Mouse (Mus musculus) brain, embryonic 14.5 days (tissue): ENCODE measurements at regions not wholly inside any gene's neighbourhood (a gene's known extent, or its start where the extent isn't known, plus 50 kb on each side); places are given as distances from the start of the nearest gene placed in this dataset.
"Not testable (repeated sequence)": the region's sequence is repeated elsewhere in the genome, so short reads cannot be mapped to it uniquely, and the experiment has no call there.

Source experiments
- DNase-seq: peaks from one replicate; pipeline ENCODE4 v3.0.0-alpha.2; 2011; ENCODE audit warnings: low read depth
- CTCF ChIP-seq: fragments of 200-500 bp; IDR thresholded peaks from 2 replicates; pipeline ENCODE4 v1.5.1; 2012; ENCODE audit warnings: inconsistent platforms, mild to moderate bottlenecking, moderate library complexity, borderline replicate concordance; ENCODE audit not compliant: insufficient read depth, insufficient read length; ENCODE audit errors: extremely low read depth
- POLR2A ChIP-seq: fragments of 200-500 bp; IDR thresholded peaks from 2 replicates; pipeline ENCODE4 v1.6.1; 2012; ENCODE audit warnings: mild to moderate bottlenecking, inconsistent platforms, borderline replicate concordance; ENCODE audit not compliant: poor library complexity, insufficient read depth, insufficient read length, severe bottlenecking; ENCODE audit errors: extremely low read depth

DNA sequence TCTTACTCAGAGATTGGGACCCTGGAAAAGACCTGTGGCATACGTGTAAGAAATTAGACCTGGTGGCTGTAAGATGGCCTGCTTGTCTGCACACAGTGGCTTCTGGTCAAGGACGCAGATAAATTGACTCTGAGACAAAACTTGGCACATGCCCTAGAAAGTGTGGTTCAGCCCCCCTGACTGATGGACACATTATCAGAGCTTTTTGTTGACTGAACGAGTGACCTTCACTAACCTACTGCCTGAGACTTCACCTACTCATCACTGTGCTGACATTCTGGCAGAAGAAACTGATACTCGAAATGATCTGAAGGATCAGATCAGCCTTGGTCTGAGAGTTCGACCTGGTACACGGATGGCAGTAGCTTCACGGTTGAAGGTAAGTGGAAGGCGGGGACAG, 330.9 kb upstream of the B430218F22Rik start:
- DNase-seq: not testable (repeated sequence)

DNA sequence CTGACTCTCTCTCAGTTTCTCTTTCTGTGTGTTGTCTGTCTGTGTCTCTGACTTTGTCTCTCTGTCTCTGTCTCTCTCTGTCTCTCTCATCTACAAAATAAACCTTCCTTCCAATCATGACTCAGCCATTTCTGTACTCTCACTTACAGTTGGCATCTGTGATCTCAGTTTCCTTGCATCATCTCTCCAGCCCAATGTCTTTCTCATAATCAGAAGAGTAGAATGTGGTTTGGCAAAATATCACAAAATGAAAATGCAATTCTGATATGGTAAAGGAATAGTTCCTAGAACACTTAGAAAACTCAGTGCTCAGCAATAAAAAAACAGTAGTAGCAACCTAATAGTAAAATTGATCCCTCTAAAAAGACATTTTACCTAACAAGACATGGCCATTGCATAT, 320.9 kb upstream of the B430218F22Rik start:
- no peak for DNase-seq
- TF ChIP-seq POLR2A (no peak), CTCF (no peak)

DNA sequence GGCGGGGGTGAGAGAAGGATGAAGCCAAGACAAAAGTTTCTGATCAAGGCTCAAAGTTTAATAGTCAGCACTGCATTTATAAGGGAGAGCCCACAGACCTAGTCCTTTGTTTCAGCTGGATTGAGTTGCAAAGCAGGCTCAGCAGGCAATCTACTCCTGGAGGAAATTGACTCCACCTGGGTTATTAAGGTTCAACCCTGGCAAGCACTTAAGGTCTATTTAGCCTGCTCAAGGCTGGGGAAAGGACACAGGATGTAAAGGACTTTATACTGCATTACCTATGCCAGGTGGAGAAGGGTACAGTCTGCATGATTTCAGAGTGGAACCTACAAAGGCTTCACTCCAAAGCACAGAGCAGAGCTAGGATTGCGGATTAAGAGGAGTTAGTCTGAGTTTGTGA, 318.4 kb upstream of the B430218F22Rik start:
- DNase-seq: no peak
- no peak for TF ChIP-seq CTCF
- TF ChIP-seq POLR2A: no peak

GRCm38 (mm10) chr13:118086306-118086705, 300.1 kb upstream of the B430218F22Rik start:
- DNase-seq: no peak
- TF ChIP-seq CTCF: no peak
- no peak for TF ChIP-seq POLR2A

DNA sequence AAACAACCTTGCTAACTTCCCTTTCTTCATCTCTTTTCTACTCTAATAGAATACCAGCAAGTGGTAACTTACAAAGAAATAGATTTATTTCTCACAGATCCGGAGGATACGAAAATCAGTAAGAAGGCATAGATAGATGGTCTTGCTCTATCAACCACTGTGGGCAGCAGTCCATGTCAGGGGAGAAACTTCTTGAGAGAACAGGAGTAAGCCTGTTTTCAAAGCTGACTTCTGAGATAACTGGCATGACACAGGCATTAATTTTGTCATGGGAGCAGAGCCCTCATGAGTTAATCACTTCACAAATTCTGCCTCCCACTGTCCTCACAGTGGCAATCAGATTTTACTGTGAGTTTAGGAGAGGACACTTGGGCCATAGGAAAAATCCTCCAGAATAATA, 299.5 kb upstream of the B430218F22Rik start:
- TF ChIP-seq CTCF (no peak), POLR2A (no peak)
- DNase-seq: no peak

DNA sequence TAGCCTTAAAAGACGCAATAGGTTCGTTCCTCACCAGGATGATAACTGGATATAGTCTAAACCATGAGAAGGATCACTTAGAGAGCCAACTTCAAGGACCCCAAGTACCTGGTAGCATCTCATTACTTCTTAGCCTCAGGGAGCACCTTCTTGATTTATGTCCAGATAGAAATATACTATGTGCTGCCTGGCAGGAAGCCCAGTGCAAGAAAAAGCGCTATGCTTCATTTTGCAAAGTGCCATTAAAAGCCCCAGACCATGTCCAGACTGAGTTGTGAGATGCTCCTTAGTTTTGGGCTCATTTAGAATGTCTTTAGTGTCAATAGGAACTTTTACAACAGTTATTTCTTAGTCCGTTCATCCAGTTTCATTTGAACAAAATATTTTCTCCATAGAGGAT, 298.3 kb upstream of the B430218F22Rik start:
- TF ChIP-seq CTCF (no peak), POLR2A (no peak)
- DNase-seq: no peak

- TF ChIP-seq POLR2A (no peak), CTCF (no peak)
- DNase-seq: peak; percentile 10
Measured at GRCm38 (mm10) chr13:118095174-118095573, 291.3 kb upstream of the B430218F22Rik start.
